Mouse (Mus musculus): ENCODE results near the gene Mfsd11. TPM values are rescaled to one million over a fixed set of nuclear protein-coding genes. Genes with fewer than 3 reads are reported as not detected.

The Mfsd11 gene
- polyA plus RNA-seq (2012; rRNA removed): 33.0 and 34.2 TPM in 2 replicates

DNA sequence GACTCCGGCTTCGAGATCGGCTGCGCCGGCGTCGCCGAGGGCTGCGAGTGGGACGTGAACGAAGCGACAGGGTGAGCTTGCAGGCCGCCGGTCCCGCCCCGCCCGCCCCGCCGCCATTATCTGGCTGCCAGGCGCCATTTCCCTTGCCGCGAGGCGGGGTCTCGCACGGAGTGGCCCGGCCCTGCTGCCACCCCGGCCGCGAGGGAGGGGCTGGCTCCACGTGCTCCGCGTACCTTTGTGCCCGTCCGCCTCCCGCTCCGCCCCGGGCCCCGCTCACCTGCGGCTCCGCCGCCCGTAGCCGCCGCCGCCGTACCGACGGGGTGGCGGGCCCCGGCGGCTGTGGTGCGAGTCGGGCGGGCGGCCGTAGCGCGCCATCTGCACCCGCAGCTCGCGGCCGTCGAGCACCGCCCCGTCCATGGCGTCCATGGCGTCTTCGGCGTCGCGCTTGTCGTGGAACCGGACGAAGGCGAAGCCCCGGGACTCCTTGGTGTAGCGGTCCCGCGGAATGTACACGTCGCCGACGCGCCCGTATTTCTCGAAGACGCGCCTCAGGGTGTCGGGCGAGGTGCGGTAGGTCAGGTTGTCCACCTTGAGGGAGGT, at the start of gene Mfsd11:
Gene Mfsd11, plus strand, starts transcription at position 150 of the 600 bp plus-strand sequence.
- Histone ChIP-seq H3K4me1 (ENCODE audit: control insufficient read depth, insufficient read depth, low read length) (no peaks in the 10 kb centered on the region; the same call in 1 of the 2 replicates), H3K27ac (ENCODE audit: insufficient read depth, low read length) (peak within 1 kb of the TSS; percentile 90), H3K27me3 (ENCODE audit: control insufficient read depth, insufficient read depth, low read length) (no peaks in the 10 kb centered on the region), H3K4me3 (replicated peaks; ENCODE audit: insufficient read depth, low read depth, low read length) (peak within 1 kb of the TSS; percentile 95)
- DNase-seq: peak; percentile 81 to 82
- TF ChIP-seq CTCF (IDR thresholded peaks at IDR 0.05; ENCODE audit: borderline replicate concordance, insufficient read depth, low read depth, low read length): no peak
- TF ChIP-seq POLR2A (IDR thresholded peaks at IDR 0.05; ENCODE audit: borderline replicate concordance, insufficient read depth, low read length): no peak
- under 1% methylated on average over 83 of the region's 91 CpGs for WGBS

DNA sequence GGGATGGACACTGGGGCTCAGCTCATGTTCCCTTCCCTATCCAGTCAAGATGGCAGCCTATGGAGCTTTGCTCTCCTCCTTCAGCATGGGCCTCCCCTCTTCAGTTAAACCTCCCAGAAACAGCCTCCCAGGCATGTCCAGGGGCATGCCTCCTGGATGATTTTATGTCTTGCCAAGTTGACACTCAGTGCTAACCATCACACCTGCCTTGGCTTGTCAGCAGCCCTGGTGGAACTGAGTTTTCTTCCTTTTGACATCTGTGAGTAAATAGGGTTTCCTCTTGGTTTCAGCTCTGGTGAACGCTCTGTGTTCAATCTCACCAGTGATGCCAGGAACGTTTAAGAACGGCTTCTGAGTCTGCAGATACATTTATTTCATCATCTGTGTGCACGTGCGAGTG, 49.5 kb upstream of the Mfsd11 start:
- H3K27me3 ChIP-seq (ENCODE audit: control insufficient read depth, insufficient read depth, low read length): no peaks in the 10 kb centered on the region
- WGBS: 74% methylated on average over 5 of the region's 5 CpGs

DNA sequence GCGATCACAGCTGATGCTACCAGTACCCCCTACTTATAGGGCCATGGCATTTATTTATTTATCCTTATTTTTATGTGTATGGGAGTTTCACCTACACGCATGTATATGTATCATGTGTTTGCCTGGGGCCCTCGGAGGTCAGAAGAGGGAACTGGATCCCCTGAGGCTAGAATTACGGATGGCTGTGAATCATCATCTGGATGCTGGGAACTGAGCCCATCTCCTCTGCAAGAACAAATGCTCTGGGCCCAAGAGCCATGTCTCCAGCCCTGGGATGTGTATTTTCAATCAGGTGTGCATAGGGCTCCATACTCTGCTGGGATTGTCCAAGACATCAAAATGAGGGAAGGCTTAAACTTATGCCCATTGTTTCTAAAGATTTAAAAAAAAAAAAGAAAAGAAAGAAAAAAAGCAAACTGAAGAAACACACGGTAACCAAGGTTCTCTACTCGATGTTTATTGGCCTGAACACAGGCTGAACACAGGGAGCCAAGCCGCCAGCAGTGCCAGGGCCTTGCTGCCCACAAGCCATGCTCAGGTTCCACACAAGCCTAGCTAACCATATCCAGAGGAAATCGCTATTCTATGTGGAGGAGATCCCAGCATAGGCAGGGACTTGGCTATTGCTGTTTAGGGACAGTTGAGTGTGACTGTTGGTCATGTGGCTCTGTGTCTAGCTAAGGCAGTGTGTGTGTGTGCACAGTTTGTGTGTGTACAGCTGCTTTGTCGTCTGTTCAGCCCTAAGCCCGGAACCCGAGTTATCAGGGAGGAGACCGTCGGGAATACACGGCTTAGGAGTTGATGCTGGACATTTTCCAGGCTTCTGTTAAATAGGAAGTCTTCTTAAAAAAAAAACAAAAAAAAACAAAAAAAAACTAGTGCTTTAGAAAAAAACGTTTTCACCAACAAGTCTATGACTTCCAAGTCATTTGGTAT, 45.8 kb upstream of the Mfsd11 start:
- no peak for DNase-seq
- TF ChIP-seq CTCF (IDR thresholded peaks at IDR 0.05; ENCODE audit: borderline replicate concordance, insufficient read depth, low read depth, low read length): no peak
- Histone ChIP-seq H3K27ac (ENCODE audit: insufficient read depth, low read length) (no peak overlapping the region), H3K4me3 (replicated peaks; ENCODE audit: insufficient read depth, low read depth, low read length) (no peak overlapping the region), H3K27me3 (ENCODE audit: control insufficient read depth, insufficient read depth, low read length) (no peaks in the 10 kb centered on the region), H3K4me1 (ENCODE audit: control insufficient read depth, insufficient read depth, low read length) (peaks cover 11% of the 10 kb centered on the region)
- WGBS: 68% methylated on average over 15 of the region's 15 CpGs

More for the DNA sequence above, 49.5 kb upstream of the Mfsd11 start:
- Histone ChIP-seq H3K4me3 (replicated peaks; ENCODE audit: insufficient read depth, low read depth, low read length) (no peak overlapping the region), H3K27ac (ENCODE audit: insufficient read depth, low read length) (no peak overlapping the region), H3K4me1 (ENCODE audit: control insufficient read depth, insufficient read depth, low read length) (no peaks in the 10 kb centered on the region; the same call in none of the 2 replicates)
- no peak for DNase-seq
- TF ChIP-seq POLR2A (IDR thresholded peaks at IDR 0.05; ENCODE audit: borderline replicate concordance, insufficient read depth, low read length) (no peak), CTCF (IDR thresholded peaks at IDR 0.05; ENCODE audit: borderline replicate concordance, insufficient read depth, low read depth, low read length) (no peak)

DNA sequence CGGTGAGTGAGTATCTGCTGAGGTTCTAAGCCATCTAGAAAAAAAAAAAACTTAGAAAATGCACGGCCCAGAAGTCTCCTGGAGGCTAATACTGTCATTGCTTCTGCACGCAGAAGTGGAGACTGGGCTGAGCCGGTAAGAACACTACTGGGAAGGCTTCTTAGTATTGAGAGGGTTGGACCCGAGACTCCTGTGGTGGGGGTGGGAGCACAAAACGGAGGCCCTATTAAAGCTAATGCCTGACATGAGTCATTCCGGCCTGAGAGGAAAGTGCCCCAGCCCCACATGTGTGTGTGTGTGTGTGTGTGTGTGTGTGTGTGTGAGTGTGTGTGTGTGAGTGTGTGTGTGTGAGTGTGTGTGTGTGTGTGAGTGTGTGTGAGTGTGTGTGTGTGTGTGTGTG, 45.1 kb upstream of the Mfsd11 start:
- WGBS: 76% methylated on average over 7 of the region's 7 CpGs
- TF ChIP-seq POLR2A (IDR thresholded peaks at IDR 0.05; ENCODE audit: borderline replicate concordance, insufficient read depth, low read length): no peak
- TF ChIP-seq CTCF (IDR thresholded peaks at IDR 0.05; ENCODE audit: borderline replicate concordance, insufficient read depth, low read depth, low read length): no peak
- Histone ChIP-seq H3K27ac (ENCODE audit: insufficient read depth, low read length) (no peak overlapping the region), H3K4me1 (ENCODE audit: control insufficient read depth, insufficient read depth, low read length) (peaks cover 11% of the 10 kb centered on the region), H3K4me3 (replicated peaks; ENCODE audit: insufficient read depth, low read depth, low read length) (no peak overlapping the region), H3K27me3 (ENCODE audit: control insufficient read depth, insufficient read depth, low read length) (no peaks in the 10 kb centered on the region)
- DNase-seq: no peak

DNA sequence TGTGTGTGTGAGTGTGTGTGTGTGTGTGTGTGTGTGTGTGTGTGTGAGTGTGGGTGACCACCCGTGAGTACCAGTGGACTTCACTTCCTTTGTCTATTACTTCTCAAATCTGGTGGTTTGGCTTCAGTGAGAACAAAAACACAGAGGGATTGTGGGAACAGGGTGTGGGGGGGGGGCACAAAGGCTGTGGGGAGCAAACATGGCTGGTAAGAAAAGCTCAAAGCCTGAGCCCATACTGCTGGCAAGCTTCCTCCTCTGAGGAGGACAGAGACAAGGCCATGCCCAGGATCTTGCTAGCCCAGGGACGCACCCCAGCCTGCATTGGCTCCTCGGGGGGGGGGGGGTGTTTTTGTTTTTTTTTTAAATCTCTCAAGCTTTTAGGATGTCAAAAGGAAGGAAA, 44.7 kb upstream of the Mfsd11 start:
- H3K4me3 ChIP-seq (replicated peaks; ENCODE audit: insufficient read depth, low read depth, low read length): no peak overlapping the region
- peaks cover 11% of the 10 kb centered on the region for H3K4me1 ChIP-seq (ENCODE audit: control insufficient read depth, insufficient read depth, low read length)
- no peaks in the 10 kb centered on the region for H3K27me3 ChIP-seq (ENCODE audit: control insufficient read depth, insufficient read depth, low read length)
- 46% methylated on average over 3 of the region's 3 CpGs for WGBS
- no peak overlapping the region for H3K27ac ChIP-seq (ENCODE audit: insufficient read depth, low read length)
- no peak for DNase-seq
- no peak for TF ChIP-seq CTCF (IDR thresholded peaks at IDR 0.05; ENCODE audit: borderline replicate concordance, insufficient read depth, low read depth, low read length)
- TF ChIP-seq POLR2A (IDR thresholded peaks at IDR 0.05; ENCODE audit: borderline replicate concordance, insufficient read depth, low read length): no peak

DNA sequence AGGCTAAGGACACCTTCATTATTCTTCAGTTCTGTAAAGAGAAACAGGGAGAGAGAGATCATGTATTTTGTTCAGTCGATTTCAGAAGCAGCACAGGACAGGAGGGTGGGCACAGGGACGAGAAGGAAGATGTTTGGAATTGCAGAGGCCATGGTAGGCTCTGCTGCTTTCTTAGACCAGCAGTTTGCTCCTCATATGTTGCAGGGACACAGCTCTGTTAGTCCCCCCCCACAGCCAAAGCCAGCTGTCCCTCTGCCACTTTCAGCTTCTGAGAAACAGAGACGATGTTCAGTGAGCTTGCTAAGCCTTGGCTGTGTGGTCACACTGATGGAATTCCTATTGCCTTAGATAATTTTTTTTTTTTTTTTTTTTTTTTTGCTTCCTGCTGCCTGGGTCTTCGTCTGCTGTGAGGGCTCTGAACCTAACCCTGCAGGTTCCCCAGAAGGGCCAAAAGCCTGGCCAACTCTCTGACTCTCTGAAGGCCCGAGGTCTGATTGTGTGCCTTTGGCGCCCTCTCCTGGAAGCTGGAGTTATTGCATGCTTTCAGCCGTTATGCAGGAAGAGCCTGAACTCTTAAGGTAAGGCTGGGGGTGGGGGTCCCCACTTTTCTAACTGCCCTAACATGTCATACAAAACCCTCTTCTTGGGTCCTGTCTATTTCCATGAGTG, 44.2 kb upstream of the Mfsd11 start:
- Histone ChIP-seq H3K4me3 (replicated peaks; ENCODE audit: insufficient read depth, low read depth, low read length) (no peak overlapping the region), H3K27ac (ENCODE audit: insufficient read depth, low read length) (no peak overlapping the region), H3K27me3 (ENCODE audit: control insufficient read depth, insufficient read depth, low read length) (no peaks in the 10 kb centered on the region), H3K4me1 (ENCODE audit: control insufficient read depth, insufficient read depth, low read length) (peaks cover 11% of the 10 kb centered on the region)
- 20% methylated on average over 7 of the region's 7 CpGs for WGBS
- DNase-seq: peak; percentile 85 to 91
- TF ChIP-seq CTCF (IDR thresholded peaks at IDR 0.05; ENCODE audit: borderline replicate concordance, insufficient read depth, low read depth, low read length) (peak; percentile 87), POLR2A (IDR thresholded peaks at IDR 0.05; ENCODE audit: borderline replicate concordance, insufficient read depth, low read length) (no peak)

DNA sequence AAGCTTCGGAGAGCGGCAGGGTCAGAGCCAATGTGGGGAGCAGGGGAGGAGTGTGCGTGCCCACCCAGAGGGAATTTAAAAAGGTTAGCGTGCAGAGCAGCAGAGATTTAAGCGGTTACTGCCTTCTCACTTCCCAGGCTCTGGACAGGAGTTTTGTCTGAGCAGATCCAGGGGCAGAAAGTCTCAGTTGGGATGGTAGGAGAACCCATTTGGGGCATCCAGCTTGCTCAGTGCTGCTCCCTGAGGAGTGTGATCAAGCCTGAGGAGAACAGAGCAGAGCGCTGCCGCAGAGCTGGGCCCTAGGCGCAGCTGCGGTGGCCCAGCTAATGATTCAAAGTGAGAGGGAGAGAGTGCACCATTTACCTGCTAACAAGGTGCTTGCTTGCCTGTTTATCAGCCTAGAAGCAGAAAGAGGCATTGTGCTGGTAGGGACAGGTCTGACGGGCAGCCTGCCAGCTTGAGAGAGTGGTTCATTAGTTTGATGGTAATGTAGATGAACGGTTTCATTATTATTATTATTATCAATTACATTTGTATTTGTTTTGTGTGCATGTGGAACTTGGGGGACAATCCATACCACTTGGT, 43.3 kb upstream of the Mfsd11 start:
- no peak for DNase-seq
- 53% methylated on average over 11 of the region's 11 CpGs for WGBS
- Histone ChIP-seq H3K27ac (ENCODE audit: insufficient read depth, low read length) (no peak overlapping the region), H3K4me1 (ENCODE audit: control insufficient read depth, insufficient read depth, low read length) (peaks cover 11% of the 10 kb centered on the region), H3K4me3 (replicated peaks; ENCODE audit: insufficient read depth, low read depth, low read length) (no peak overlapping the region), H3K27me3 (ENCODE audit: control insufficient read depth, insufficient read depth, low read length) (no peaks in the 10 kb centered on the region)
- no peak for TF ChIP-seq POLR2A (IDR thresholded peaks at IDR 0.05; ENCODE audit: borderline replicate concordance, insufficient read depth, low read length)
- no peak for TF ChIP-seq CTCF (IDR thresholded peaks at IDR 0.05; ENCODE audit: borderline replicate concordance, insufficient read depth, low read depth, low read length)
